Mouse (Mus musculus) E14TG2a.4 (cell line): Measurements from ENCODE around the gene Tspan9.

Experiments
- CTCF ChIP-seq: conservative IDR thresholded peaks from 2 replicates; pipeline ENCODE4 v1.5.1; 2014; ENCODE audit warnings: low read length
- NANOG ChIP-seq: IDR thresholded peaks from 2 replicates; pipeline ENCODE4 v1.6.1; 2014; ENCODE audit warnings: borderline replicate concordance, low read length, mixed read lengths
- POU5F1 ChIP-seq: IDR thresholded peaks from 2 replicates; pipeline ENCODE4 v1.6.1; 2014; ENCODE audit warnings: low read length, borderline replicate concordance

GRCm38 (mm10) chr6:128053000-128053732, 90.2 kb downstream of the Tspan9 start:
- TF ChIP-seq CTCF (no peak), POU5F1 (no peak), NANOG (no peak)
